Mouse (Mus musculus) embryonic facial prominence, embryonic 15.5 days (tissue): ENCODE results near the gene Mdm2. TPM values are rescaled to one million over a fixed set of nuclear protein-coding genes. Genes with fewer than 3 reads are reported as not detected.

Source experiments
- ATAC-seq: fragments of 200-750 bp; cut with Nextera tagmentation; 2 replicates; pipeline ENCODE4 v1.8.0; 2017; ENCODE audit warnings: low read depth, moderate TSS enrichment; ENCODE audit not compliant: insufficient number of reproducible peaks, low FRiP score, low TSS enrichment
- H3K27ac ChIP-seq: fragments of 300-500 bp; sonication (generic); replicated peaks from 2 replicates; pipeline ENCODE4 v1.5.1; 2015; ENCODE audit warnings: mild to moderate bottlenecking, inconsistent platforms
- H3K27me3 ChIP-seq: fragments of 300-500 bp; sonication (generic); 2 replicates; pipeline ENCODE4 v1.6.1; 2015; ENCODE audit warnings: inconsistent platforms
- H3K36me3 ChIP-seq: fragments of 300-500 bp; sonication (generic); 2 replicates; pipeline ENCODE4 v1.6.1; 2015; ENCODE audit warnings: mild to moderate bottlenecking, inconsistent platforms
- H3K4me1 ChIP-seq: fragments of 300-500 bp; sonication (generic); 2 replicates; pipeline ENCODE4 v1.6.1; 2015; ENCODE audit warnings: inconsistent platforms
- H3K4me2 ChIP-seq: fragments of 300-500 bp; sonication (generic); replicated peaks from 2 replicates; pipeline ENCODE4 v1.6.1; 2015; ENCODE audit warnings: mild to moderate bottlenecking, inconsistent platforms
- H3K4me3 ChIP-seq: fragments of 300-500 bp; sonication (generic); replicated peaks from 2 replicates; pipeline ENCODE4 v1.5.1; 2015; ENCODE audit warnings: mild to moderate bottlenecking, inconsistent platforms
- H3K9ac ChIP-seq: fragments of 300-500 bp; sonication (generic); 2 replicates; pipeline ENCODE4 v1.6.1; 2015; ENCODE audit warnings: inconsistent platforms
- H3K9me3 ChIP-seq: fragments of 300-500 bp; sonication (generic); replicated peaks from 2 replicates; pipeline ENCODE4 v1.6.1; 2016; ENCODE audit warnings: inconsistent platforms
- WGBS: fragments of 180-500 bp; shearing (Covaris S2); methylation state at CpG from one replicate; pipeline ENCODE4 v1.1.7; 2015; 5-methylcytosine and 5-hydroxymethylcytosine counted together
- polyA plus RNA-seq: library from polyadenylated mRNA; unstranded; fragments of >200 nt; fragmentation: Nextera tagmentation; extraction: Ambion mirVana; gene quantifications from 2 replicates; pipeline ENCODE4 v1.2.1, GENCODE M21; 2015

Gene Mdm2
- polyA plus RNA-seq, 1 experiment from 2014 or later = 57.8 TPM

DNA sequence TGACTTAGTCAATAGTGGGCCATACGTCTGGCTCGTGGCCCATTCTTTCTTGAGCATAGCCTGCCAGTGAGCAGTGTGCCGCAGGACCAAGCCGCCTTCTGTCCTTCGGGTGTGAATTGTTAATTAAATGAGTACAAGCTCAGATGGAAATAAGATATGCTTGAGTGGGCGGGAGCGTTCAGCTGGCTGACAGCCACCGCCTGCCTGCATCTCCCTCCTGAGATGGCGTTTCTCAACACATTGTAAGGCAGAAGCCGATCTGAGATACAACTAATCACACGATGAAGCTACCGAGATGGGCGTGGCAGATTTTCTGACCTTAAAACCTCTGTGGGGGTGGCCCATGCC lies 63.4 kb downstream of the Mdm2 start:
- H3K36me3 ChIP-seq = no peaks in the 10 kb centered on the region
- ATAC-seq = peak; percentile 24; the same call in 1 of the 2 replicates

DNA sequence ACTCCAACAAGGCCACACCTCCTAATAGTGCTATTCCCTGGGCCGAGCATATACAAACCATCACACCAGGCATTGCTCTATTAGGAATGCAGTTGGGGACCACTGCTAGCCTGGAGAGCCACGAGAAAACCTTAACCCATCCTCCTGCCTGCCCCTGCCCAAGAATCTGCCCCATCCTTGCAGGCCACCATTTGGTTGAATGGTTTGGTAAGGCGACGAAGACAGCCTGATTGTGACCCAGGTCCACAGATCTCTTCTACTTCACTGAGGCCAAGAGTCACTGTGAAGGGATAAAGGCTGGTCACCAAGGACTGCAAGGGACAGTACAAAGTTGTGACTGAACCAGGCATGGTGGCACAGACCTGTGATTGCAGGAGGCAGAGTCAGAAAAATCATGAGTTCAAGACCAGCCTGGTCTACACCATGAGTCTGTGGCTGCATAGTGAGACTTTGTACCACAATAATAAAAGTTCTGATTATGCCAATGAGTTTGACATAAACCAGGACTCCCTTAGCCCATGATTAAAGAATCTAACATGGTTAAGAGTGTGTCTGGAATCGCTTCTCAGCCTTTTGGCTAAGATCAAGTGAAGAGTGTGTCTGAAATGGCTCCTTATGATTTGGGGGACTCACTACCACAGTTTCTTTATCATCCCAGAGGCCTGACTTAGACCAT lies 63.9 kb downstream of the Mdm2 start:
- Histone ChIP-seq H3K36me3 (no peaks in the 10 kb centered on the region), H3K9me3 (no peaks in the 10 kb centered on the region), H3K4me2 (no peak overlapping the region), H3K27ac (no peak overlapping the region), H3K27me3 (no peaks in the 10 kb centered on the region), H3K9ac (no peak overlapping the region), H3K4me3 (no peak overlapping the region), H3K4me1 (0 out of 2 replicates have a peak, but pooled peaks cover under 1% of the 10 kb centered on the region)
- 91% methylated on average over 5 of the region's 5 CpGs for WGBS
- no peak for ATAC-seq

More for the DNA sequence above, 63.4 kb downstream of the Mdm2 start:
- no peak overlapping the region for H3K4me3 ChIP-seq
- no peak overlapping the region for H3K9ac ChIP-seq
- WGBS = 67% methylated on average over 13 of the region's 13 CpGs
- H3K4me1 ChIP-seq = 0 out of 2 replicates have a peak, but pooled peaks cover 3% of the 10 kb centered on the region
- H3K9me3 ChIP-seq = no peaks in the 10 kb centered on the region
- no peaks in the 10 kb centered on the region for H3K27me3 ChIP-seq
- H3K27ac ChIP-seq = no peak overlapping the region
- no peak overlapping the region for H3K4me2 ChIP-seq

DNA sequence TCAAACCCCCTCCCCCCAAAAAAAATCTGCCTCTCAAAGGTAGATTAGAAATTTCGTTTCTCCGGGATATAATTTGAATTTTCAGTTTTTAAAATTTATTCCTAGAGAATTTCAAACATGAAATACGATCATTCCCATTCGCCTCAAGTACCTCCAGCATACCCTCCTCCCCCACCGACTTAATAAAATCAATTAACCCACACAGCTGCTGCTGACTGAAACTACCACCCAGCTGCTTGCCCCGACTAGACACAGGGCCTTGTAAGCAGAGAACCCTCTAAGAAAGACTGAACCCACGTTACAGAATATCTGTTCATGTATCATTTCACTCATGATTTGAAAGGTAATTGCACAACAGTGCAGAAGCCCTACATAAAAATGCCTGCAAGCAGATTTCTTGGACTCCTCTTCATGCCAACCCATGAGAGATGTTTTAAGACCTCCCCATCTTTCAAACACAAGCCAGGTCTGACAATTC lies 65.0 kb downstream of the Mdm2 start:
- Histone ChIP-seq H3K27ac (no peak overlapping the region), H3K27me3 (no peaks in the 10 kb centered on the region), H3K4me3 (no peak overlapping the region), H3K4me1 (no peaks in the 10 kb centered on the region), H3K36me3 (no peaks in the 10 kb centered on the region), H3K9me3 (no peaks in the 10 kb centered on the region), H3K4me2 (no peak overlapping the region), H3K9ac (no peak overlapping the region)
- ATAC-seq = no peak
- 62% methylated on average over 7 of the region's 7 CpGs for WGBS

DNA sequence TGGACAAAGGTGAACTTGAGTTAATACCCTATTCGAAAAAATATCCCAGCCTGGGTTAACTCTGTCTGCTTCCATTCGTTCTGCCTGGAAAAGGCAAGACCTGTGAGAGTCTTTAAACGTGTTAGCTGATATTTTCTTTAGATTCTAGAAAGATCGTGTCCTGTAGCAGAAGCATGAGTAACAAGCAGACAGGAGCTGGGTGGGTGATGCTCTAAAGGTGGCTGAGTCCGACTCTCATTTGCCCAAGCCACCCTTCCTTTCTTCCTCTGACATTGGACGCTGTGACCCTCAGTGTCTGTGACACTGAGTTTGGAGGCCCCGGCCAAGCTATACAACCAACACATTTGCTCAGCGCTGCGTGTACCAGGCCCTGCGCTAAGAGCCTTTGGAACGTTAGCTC lies 65.7 kb downstream of the Mdm2 start:
- no peak overlapping the region for H3K4me3 ChIP-seq
- H3K4me1 ChIP-seq = no peaks in the 10 kb centered on the region
- no peak for ATAC-seq
- no peak overlapping the region for H3K27ac ChIP-seq
- no peaks in the 10 kb centered on the region for H3K27me3 ChIP-seq
- no peaks in the 10 kb centered on the region for H3K36me3 ChIP-seq
- WGBS = 83% methylated on average over 11 of the region's 11 CpGs
- no peak overlapping the region for H3K9ac ChIP-seq
- no peak overlapping the region for H3K4me2 ChIP-seq
- no peaks in the 10 kb centered on the region for H3K9me3 ChIP-seq

DNA sequence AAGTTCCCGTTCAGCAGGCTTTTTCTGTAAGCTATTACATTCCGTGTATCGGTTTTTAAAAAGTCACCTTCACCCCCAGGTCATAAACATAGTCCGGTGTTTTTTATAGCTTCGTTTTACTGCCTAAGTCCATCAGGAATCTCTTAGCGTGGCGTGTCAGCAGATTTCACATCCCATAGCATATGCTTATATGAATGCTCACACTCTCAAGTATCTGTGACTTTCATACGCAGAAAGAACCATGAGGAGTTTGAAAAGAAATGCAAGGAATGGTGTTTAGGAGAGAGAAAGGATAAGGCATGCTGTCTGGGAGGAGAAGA lies 66.2 kb downstream of the Mdm2 start:
- H3K9ac ChIP-seq = no peak overlapping the region
- no peak overlapping the region for H3K4me2 ChIP-seq
- no peaks in the 10 kb centered on the region for H3K4me1 ChIP-seq
- ATAC-seq = no peak
- H3K27me3 ChIP-seq = no peaks in the 10 kb centered on the region
- 52% methylated on average over 8 of the region's 8 CpGs for WGBS
- H3K9me3 ChIP-seq = no peaks in the 10 kb centered on the region
- no peak overlapping the region for H3K4me3 ChIP-seq
- H3K27ac ChIP-seq = no peak overlapping the region
- H3K36me3 ChIP-seq = no peaks in the 10 kb centered on the region

DNA sequence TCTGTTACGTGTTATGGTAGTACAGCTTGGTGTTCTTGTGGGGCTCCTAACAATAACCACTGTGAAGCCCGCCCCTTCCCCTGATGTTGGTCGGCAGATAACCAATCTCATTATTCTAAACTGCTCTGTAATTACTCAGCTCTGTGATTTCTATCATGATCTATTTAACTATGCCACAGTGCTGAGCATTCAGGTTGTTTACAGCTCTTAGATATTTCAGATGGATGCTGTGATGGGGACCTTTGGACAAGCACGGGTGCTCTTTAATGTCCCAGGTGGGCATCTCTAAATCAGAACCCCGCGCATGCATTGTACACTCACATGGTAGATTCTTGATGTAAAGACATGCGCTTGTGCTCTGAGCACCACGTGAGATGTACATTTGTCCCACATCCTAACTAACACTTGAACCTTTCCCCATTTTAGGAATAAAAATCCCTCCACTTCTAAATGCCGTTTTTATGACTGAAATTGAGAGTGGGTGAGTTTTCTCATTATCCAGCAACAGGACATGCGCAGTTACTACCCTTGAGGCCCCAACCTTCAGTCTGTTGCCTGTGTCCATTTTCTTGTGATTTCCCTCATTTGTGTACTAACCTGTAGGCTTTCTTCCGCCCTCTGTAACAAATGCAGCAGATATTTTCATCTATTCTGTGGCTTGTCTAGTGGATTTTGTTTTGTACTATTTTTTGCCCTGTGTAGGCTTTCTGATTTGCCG lies 66.7 kb downstream of the Mdm2 start:
- Histone ChIP-seq H3K4me1 (no peaks in the 10 kb centered on the region), H3K4me3 (no peak overlapping the region), H3K27me3 (no peaks in the 10 kb centered on the region), H3K9me3 (no peaks in the 10 kb centered on the region), H3K9ac (no peak overlapping the region), H3K4me2 (no peak overlapping the region), H3K27ac (no peak overlapping the region), H3K36me3 (no peaks in the 10 kb centered on the region)
- WGBS = 85% methylated on average over 12 of the region's 12 CpGs
- no peak for ATAC-seq

DNA sequence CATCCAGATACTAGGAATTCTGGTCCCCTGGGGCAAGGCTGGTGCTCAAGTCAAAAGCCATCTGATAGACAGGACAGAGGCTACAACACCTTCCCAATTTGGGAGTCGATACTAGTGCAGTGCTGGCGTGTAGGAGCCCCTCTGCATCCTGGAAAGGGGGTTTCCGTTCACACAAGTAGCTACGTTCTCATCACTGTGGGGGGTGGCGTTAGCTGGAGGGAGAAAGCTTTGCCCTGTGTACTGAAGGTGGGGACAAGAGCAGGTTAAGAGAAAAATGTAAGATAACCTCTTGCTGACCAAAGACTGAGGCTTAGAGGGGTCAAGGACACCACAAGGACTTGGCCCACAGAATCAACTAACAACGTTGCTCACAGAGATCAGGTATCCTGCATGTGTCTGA lies 67.3 kb downstream of the Mdm2 start:
- H3K27me3 ChIP-seq = no peaks in the 10 kb centered on the region
- no peak overlapping the region for H3K4me2 ChIP-seq
- no peak overlapping the region for H3K27ac ChIP-seq
- WGBS = 76% methylated on average over 6 of the region's 6 CpGs
- H3K36me3 ChIP-seq = no peaks in the 10 kb centered on the region
- H3K4me1 ChIP-seq = no peaks in the 10 kb centered on the region
- H3K9ac ChIP-seq = no peak overlapping the region
- no peak for ATAC-seq
- no peaks in the 10 kb centered on the region for H3K9me3 ChIP-seq
- no peak overlapping the region for H3K4me3 ChIP-seq

DNA sequence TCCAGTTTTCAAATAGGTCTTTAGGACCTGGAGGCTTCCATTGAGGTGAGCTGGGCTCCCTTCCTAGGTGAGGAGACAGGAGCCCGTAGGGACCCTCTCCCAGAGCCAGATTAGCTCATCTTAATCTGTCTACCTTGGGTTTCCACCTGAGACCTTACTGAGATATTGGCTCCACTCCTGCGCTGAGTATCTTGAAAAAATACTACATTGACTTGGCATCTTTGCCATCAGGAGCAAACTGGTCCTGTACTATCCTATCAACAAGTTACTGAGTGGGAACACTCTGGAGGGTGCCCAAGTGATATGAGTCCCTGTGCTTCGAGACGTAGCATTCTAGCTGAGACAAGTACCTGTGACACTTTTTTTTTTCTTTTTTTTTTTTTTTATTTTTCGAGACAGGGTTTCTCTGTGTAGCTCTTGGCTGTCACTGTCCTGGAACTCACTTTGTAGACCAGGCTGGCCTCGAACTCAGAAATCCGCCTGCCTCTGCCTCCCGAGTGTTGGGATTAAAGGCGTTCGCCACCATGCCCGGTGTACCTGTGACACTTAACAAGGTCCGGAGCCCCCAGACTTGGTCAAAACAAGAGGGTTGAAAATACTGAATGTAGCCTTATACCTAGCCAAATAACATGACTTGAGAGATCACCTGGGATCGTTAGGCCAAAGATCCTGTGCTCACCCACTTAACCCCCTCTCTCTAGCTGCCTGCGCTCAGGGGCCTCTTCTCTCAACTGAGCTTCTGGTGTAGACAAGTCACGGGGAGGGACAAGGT lies 67.9 kb downstream of the Mdm2 start:
- H3K27me3 ChIP-seq = no peaks in the 10 kb centered on the region
- H3K4me3 ChIP-seq = no peak overlapping the region
- no peaks in the 10 kb centered on the region for H3K4me1 ChIP-seq
- H3K4me2 ChIP-seq = no peak overlapping the region
- no peak overlapping the region for H3K9ac ChIP-seq
- WGBS = 92% methylated on average over 15 of the region's 15 CpGs
- no peaks in the 10 kb centered on the region for H3K36me3 ChIP-seq
- H3K27ac ChIP-seq = no peak overlapping the region
- H3K9me3 ChIP-seq = no peaks in the 10 kb centered on the region
- no peak for ATAC-seq

DNA sequence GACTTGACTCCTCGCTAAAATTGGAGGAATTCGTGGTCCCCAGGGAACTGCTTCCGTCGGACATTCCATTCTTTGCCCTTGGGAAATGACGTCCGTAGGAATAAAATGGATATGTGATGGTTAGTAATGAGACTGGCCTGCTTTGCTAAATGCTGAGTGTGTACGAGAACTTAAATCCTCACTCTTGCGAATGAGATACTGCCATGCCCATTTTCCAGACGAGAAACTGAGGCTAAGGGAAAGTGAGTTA lies 68.4 kb downstream of the Mdm2 start:
- Histone ChIP-seq H3K4me2 (no peak overlapping the region), H3K27ac (no peak overlapping the region), H3K36me3 (no peaks in the 10 kb centered on the region), H3K4me1 (no peaks in the 10 kb centered on the region), H3K27me3 (no peaks in the 10 kb centered on the region), H3K9ac (no peak overlapping the region), H3K9me3 (no peaks in the 10 kb centered on the region), H3K4me3 (no peak overlapping the region)
- no peak for ATAC-seq
- WGBS = 70% methylated on average over 9 of the region's 9 CpGs

DNA sequence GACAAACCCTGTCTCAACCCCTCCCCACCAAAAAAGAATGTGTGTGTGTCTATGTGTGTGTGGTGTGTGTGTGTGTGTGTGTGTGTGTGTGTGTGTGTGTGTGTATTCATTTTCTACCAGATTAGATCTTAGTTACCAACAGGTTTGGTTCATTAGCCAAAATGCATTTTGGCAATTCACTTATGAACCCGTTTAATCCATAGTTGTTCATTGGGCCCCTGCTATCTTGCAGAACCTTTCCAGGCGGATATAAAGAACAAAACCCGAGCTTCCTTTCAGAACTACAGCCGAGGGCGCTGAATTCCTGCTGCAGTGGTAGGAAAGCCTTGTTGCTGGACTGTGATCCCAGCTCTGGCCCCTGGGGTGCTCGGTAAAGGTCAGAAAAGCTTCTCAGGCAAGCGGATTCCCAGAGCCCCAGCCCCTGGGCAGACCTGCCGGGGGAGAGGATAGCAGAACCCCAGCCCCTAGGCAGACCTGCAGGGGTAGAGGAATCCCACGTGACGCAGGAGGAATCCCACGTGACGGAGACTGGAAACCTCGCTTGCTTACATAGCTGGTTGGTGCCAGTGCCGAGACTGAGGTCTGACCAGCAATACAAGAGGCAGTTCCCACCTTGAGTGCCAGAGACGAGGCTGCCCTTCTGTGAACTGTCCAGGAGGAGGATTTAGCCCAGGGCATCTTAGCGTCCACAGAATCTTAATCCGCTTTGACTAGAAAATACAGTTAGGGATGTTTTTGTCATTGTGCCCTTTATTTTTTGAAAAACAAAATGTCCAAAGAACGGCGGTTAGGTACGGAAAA lies 69.0 kb downstream of the Mdm2 start:
- H3K27me3 ChIP-seq = no peaks in the 10 kb centered on the region
- 0 out of 2 replicates have a peak overlapping the region, but pooled peaks have one; percentile 22 for H3K4me2 ChIP-seq
- H3K4me1 ChIP-seq = no peaks in the 10 kb centered on the region
- ATAC-seq = no peak
- H3K36me3 ChIP-seq = no peaks in the 10 kb centered on the region
- H3K4me3 ChIP-seq = no peak overlapping the region
- no peaks in the 10 kb centered on the region for H3K9me3 ChIP-seq
- H3K9ac ChIP-seq = no peak overlapping the region
- H3K27ac ChIP-seq = no peak overlapping the region
- 44% methylated on average over 20 of the region's 20 CpGs for WGBS

DNA sequence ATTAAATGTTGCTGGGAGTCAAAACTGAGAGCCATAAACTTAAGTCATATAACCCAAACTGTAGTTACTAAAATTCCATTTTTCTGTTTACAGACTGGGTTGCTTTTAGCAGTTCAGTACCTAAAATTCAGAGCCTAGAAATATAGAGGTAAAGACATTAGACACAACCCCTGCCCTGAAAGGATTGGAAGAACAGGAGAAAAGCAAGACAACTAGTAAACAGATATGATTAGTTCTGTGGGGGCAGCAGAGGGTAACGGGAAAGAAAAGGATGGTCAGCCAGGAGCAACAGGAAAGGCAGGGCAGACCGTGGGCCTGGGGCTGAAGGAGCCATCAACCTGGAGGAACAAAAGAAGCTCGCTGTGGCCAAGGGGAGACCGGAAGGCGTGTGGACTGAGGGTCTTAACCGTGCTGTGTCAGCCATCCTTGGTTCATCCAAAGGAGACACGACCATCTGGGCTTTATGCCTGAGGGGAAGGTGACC lies 69.9 kb downstream of the Mdm2 start:
- no peak overlapping the region for H3K9ac ChIP-seq
- ATAC-seq = no peak
- no peaks in the 10 kb centered on the region for H3K36me3 ChIP-seq
- H3K9me3 ChIP-seq = no peaks in the 10 kb centered on the region
- H3K4me3 ChIP-seq = no peak overlapping the region
- WGBS = 83% methylated on average over 7 of the region's 7 CpGs
- H3K4me1 ChIP-seq = no peaks in the 10 kb centered on the region
- no peak overlapping the region for H3K27ac ChIP-seq
- H3K27me3 ChIP-seq = no peaks in the 10 kb centered on the region
- H3K4me2 ChIP-seq = no peak overlapping the region
